Mouse (Mus musculus) myocyte (in vitro differentiated cells): ENCODE data around the gene Gm9970.

ENCODE experiments used
- POLR2A ChIP-seq: IDR thresholded peaks from one replicate; pipeline ENCODE4 v1.6.1; 2011; ENCODE audit warnings: low read depth, mild to moderate bottlenecking, control low read depth, moderate library complexity; ENCODE audit not compliant: insufficient read length
- USF1 ChIP-seq: IDR thresholded peaks from one replicate; pipeline ENCODE4 v1.6.1; 2011; ENCODE audit warnings: low read depth, mild to moderate bottlenecking, control low read depth, moderate library complexity

GRCm38 (mm10) chr5:31255381-31255780 lies 14.3 kb upstream of the Gm9970 start:
- TF ChIP-seq USF1 = no peak
- no peak for TF ChIP-seq POLR2A
